Mouse (Mus musculus): ENCODE results near the gene Kif26a. TPM values are rescaled to one million over a fixed set of nuclear protein-coding genes. Genes with fewer than 3 reads are reported as not detected.

Kif26a gene
- total RNA-seq, 2 experiments from 2014 or later, result not detected

DNA sequence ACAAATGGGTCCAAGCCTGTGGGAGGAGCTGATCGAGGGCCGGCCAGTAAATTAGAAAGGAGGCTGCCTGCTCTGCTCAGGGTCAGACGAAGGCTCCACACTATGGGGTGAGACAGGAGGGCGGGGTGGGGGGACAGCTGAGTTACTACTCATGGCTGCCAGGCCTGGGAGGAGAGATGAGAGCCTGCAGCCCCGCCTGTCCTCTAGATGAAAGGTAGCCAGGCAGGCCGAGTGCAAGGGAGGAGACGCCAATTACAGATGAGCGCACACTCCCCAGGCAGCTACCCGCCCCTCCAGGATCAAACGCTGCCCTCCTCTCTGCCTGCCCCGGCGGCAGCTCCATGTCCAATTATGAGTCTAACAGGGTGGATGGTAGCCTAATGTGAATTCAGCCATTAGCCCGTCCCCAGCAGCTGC lies 68.4 kb downstream of the Kif26a start:
- no peak for ATAC-seq (ENCODE audit: poor library complexity, severe bottlenecking)

DNA sequence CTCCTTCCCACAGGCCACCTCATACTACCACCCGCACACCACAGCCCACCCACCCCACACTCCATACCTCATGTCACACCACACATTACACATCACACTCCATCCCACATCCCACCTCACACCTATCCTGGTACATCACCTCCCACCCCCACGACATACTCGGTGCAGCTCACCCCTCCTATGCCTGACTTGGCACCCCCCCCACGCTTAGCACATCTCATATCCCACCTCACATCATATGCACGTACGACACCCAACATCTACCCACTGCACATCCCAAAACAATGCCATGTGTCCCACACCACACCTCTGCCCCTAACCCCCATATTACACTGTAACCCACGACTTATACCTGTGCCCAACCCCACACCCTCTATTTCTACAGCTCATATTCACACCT lies 69.5 kb downstream of the Kif26a start:
- ATAC-seq (ENCODE audit: poor library complexity, severe bottlenecking), result no peak

DNA sequence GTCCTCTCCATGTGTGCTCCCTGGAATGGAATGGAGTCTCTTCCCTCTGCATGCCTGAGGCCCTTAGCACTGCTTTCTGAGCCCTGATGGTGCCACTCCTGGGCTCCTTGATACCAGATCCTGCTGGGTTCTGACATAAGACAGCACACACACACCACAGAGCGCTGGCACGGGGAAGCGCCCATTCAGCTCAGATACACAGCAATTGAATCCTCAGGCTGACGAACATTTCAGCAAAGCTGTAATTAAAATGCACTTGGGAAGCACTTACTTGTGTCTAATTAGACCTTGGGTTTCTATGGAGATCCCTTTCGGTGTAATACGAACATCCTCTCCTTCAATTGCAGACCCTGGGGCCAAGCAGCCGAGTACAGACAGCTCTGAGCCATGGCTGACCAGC lies 71.0 kb downstream of the Kif26a start:
- ATAC-seq (ENCODE audit: poor library complexity, severe bottlenecking), result no peak

DNA sequence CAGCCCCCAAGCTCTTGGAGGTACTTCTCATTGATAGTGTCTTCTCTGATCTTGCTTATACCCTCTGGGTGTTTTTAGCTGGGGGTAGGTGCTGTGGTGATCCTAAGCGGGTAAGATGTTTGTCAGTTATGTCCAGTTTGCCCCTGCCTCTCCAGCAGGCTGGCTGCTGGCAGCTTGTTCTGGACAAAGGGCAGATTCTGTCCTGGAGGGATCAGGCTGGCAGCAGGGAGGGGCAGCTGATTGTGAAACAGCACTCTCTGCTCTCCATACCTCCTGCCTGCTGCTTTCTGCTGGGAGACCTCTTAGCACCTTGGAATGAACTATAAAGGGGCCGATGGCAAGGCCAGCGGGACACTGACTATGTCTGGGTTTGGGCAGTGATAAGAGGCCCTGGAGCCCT lies 71.7 kb downstream of the Kif26a start:
- no peak for ATAC-seq (ENCODE audit: poor library complexity, severe bottlenecking)

DNA sequence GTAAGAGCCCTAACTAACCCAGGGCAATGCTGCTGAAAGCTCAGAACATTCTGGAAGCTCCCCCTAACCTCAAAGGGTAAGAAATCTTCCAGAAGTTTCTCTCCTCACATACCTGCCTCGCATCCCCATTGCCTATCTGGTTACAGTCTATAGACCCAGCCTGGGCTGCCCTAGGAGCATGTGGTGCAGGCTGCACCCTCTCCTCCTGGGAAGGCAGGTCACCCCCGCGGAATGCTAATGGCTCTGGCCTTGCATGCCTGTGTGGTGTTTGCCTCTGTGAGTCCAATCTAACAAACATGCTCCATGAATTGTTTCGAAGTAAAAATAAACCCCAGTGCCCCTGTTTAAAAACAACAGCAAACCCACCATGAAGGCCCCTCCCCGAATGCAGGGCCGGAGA lies 75.3 kb downstream of the Kif26a start:
- no peak for ATAC-seq (ENCODE audit: poor library complexity, severe bottlenecking)

DNA sequence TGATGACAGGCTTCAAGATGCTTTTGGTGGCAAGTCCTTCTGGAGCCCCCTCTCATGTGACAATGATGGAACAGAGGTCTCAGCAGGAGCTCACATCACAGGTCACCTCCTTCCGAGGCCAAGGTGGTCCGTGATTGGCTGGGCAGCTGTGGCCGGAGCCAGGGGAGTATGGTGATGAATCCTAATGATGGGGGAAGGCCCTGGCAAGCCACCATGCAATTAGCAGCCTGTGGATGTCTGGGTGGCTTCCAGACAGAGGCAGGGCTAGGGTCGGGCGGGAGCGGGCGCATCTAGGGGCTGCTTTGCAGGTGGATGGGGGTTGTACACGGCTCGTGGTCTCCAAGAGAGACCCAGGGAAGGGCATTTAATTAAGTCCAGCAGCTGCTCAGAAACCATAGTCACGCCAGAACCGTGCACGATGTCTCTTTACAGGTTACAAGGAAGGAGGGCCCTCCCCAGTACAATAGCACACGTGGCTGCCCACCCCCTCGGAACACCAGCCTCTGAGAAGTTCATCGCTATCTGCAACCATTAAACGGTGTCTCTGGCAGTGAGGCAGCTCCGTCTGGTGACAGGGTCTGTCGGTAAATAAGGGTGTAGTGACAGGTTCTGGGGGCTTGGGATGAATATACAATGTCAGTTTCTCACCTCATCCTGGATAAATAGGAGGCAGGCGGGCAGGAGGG lies 75.9 kb downstream of the Kif26a start:
- no peak for ATAC-seq (ENCODE audit: poor library complexity, severe bottlenecking)

DNA sequence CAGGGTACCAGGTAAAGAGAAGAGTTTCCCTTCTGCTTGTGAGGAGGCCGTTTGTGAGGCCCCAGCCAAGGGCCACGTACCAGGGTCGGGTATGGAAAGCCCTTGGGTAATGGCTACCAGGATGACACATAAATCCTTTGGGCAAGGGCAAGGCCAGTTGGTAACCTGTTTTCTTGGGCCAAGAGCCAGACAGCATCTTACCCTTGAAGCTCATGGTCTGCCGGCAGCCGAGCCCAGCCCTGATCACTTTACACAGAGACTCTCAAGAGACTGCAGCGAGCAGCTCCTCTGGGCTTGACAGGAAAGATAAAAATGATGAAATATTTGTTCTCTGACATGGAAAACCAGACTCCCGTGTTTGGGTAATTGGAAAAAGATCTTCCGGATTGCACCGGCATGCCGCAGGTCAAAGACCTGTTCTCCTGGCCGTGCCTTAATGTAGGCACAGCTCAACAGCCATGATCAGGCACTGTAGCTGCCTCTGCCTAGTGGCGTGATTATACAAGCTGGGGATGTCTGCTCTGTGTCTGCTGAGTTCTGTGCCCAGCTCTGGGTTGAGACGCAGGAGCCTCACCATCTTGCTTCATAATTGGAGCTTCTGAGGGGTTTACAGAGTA lies 77.8 kb downstream of the Kif26a start:
- no peak for ATAC-seq (ENCODE audit: poor library complexity, severe bottlenecking)

DNA sequence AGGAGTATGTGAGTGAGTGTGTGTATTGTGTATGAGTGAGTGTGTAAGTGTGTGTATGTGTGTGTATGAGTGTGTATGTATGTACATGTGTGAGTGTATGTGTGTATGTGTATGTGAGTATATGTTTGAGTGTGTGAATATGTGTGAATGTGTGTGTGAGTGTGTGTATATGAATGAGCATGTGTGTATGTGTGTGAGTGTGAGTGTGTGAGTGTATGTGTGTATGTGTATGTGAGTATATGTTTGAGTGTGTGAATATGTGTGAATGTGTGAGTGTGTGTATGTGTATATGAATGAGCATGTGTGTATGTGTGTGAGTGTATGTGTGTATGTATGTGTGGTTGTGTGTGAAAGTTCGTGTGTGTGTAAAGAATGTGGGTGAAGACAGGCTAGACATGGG lies 80.2 kb downstream of the Kif26a start:
- no peak for ATAC-seq (ENCODE audit: poor library complexity, severe bottlenecking)

DNA sequence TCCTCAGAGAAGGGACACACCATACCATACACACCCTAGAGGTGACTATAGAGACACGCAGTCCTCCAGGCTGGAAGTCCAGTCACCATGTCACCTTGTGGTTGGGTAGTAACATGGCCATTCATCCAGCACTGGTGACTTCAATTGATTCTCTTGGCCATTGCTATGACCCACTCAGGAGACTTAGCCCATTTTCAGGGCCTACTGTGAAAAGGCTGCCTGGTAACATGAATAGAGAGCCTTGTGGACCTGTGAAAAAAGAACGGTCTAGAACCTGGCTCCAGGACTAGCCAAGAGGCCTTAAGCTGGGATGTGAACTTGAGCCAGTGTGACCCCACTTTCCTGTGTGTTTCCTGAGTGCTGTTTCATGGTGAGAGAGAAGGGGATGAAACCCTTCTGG lies 80.6 kb downstream of the Kif26a start:
- no peak for ATAC-seq (ENCODE audit: poor library complexity, severe bottlenecking)

DNA sequence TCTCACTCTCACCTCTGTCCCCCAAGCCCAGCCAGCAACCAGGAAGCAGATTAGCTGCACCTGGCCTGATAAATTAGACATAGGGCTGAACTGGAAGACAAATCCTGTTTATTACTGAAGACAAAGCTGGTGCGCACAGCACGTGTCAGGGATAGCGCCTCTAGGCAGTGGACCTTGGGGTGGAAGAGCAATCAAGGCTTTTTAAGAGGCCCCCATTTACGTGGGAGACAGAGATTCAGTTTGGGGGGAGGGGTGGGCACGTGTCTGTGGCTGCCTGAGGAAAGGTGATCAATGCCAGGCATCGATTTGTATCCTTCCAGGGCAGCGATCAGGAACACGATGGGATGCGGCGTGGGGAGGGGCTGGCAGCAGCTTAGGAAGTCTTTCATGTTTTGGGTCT lies 83.1 kb downstream of the Kif26a start:
- ATAC-seq (ENCODE audit: poor library complexity, severe bottlenecking), result no peak

DNA sequence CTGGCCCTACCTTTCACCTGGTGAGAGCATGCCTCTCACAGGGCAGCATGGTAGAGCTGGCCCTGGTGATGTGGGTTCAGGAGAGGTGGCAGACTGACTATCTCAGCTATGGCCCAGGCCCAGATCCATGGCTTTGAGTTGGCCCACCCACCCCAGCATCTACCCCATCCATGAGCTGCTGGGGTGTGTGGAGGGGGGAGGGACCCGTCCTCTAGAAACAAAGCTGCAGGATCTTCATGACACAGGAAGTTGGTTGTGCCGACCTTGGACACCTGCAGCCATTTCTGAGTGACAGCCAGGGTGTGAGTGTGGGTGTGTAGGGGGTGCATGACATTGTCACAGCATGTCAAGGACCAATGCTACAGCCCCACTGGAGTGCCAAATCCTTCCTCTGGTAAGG lies 84.2 kb downstream of the Kif26a start:
- ATAC-seq (ENCODE audit: poor library complexity, severe bottlenecking), result no peak

Other genes with a start within 250 kb of the Kif26a start
- 3.8 and 6.9 TPM in 2 replicates for gene Ppp1r13b, start 238.1 kb upstream of the Kif26a start, total RNA-seq (2015)
- gene Ppp1r13b, start 238.1 kb upstream of the Kif26a start, total RNA-seq (2017), result 2.8 and 3.3 TPM in 2 replicates
- gene Atp5mpl, start 179.2 kb upstream of the Kif26a start, total RNA-seq (2015), result 371 and 395 TPM in 2 replicates
- gene Atp5mpl, start 179.2 kb upstream of the Kif26a start, total RNA-seq (2017), result 580 and 630 TPM in 2 replicates
- gene Tdrd9, start 174.6 kb upstream of the Kif26a start, total RNA-seq (2015), result 0.07 TPM in 1 of 2 replicates, not detected in the other
- not detected in 2 replicates for gene Tdrd9, start 174.6 kb upstream of the Kif26a start, total RNA-seq (2017)
- gene Rd3l, start 164.9 kb upstream of the Kif26a start, total RNA-seq (2015), result not detected in 2 replicates
- gene Rd3l, start 164.9 kb upstream of the Kif26a start, total RNA-seq (2017), result not detected in 2 replicates
- gene Aspg, start 39.5 kb upstream of the Kif26a start, total RNA-seq (2015), result not detected in 2 replicates
- gene Aspg, start 39.5 kb upstream of the Kif26a start, total RNA-seq (2017), result not detected in 2 replicates

All from megakaryocyte, adult 5-6 weeks (primary cell).